Mouse (Mus musculus) stomach, postnatal 0 days (tissue): ENCODE measurements around the gene Gstp3. TPM values are rescaled to one million over a fixed set of nuclear protein-coding genes. Genes with fewer than 3 reads are reported as not detected.

ENCODE experiments used
- ATAC-seq: fragments of 200-750 bp; cut with Nextera tagmentation; 2 replicates; pipeline ENCODE4 v1.8.0; 2017; ENCODE audit not compliant: low FRiP score, low TSS enrichment
- DNase-seq: peaks from one replicate; pipeline ENCODE4 v3.0.0-alpha.2; 2016; ENCODE audit warnings: low spot score
- H3K27ac ChIP-seq: fragments of 300-500 bp; sonication (generic); replicated peaks from 2 replicates; pipeline ENCODE4 v1.5.1; 2014; ENCODE audit warnings: mild to moderate bottlenecking, control low read depth
- H3K27me3 ChIP-seq: fragments of 300-500 bp; sonication (generic); 2 replicates; pipeline ENCODE4 v1.6.1; 2014; ENCODE audit warnings: low read length; ENCODE audit not compliant: control insufficient read depth, insufficient read depth
- H3K36me3 ChIP-seq: fragments of 300-500 bp; sonication (generic); 2 replicates; pipeline ENCODE4 v1.6.1; 2014; ENCODE audit warnings: low read length, mixed read lengths; ENCODE audit not compliant: control insufficient read depth, insufficient read depth
- H3K4me1 ChIP-seq: fragments of 300-500 bp; sonication (generic); replicated peaks from 2 replicates; pipeline ENCODE4 v1.6.1; 2014; ENCODE audit warnings: antibody characterized with exemption; ENCODE audit not compliant: control insufficient read depth, insufficient read depth
- H3K4me2 ChIP-seq: fragments of 300-500 bp; sonication (generic); replicated peaks from 2 replicates; pipeline ENCODE4 v1.6.1; 2014; ENCODE audit warnings: low read depth, mild to moderate bottlenecking, control low read depth, moderate library complexity
- H3K4me3 ChIP-seq: fragments of 300-500 bp; sonication (generic); 2 replicates; pipeline ENCODE4 v1.5.1; 2014; ENCODE audit warnings: low read depth, low read length, control low read depth
- H3K9ac ChIP-seq: fragments of 300-500 bp; sonication (generic); 2 replicates; pipeline ENCODE4 v1.6.1; 2014; ENCODE audit warnings: mild to moderate bottlenecking, low read length, control low read depth, mixed read lengths
- H3K9me3 ChIP-seq: fragments of 300-500 bp; sonication (generic); 2 replicates; pipeline ENCODE4 v1.6.1; 2016; ENCODE audit warnings: low read length; ENCODE audit not compliant: control insufficient read depth
- CTCF ChIP-seq: IDR thresholded peaks from 2 replicates; pipeline ENCODE4 v1.5.1; 2016; ENCODE audit warnings: antibody characterized with exemption, low read depth, mild to moderate bottlenecking, moderate library complexity
- EP300 ChIP-seq: optimal IDR thresholded peaks from 2 replicates; pipeline ENCODE3; 2016; ENCODE audit warnings: antibody characterized with exemption
- WGBS: fragments of 180-500 bp; shearing (Covaris S2); extraction: QIAGEN DNeasy Blood & Tissue Kit; methylation state at CpG from one replicate; pipeline ENCODE4 v1.1.7; 2014; 5-methylcytosine and 5-hydroxymethylcytosine counted together
- polyA plus RNA-seq: library from polyadenylated mRNA; unstranded; fragments of >200 nt; fragmentation: Nextera tagmentation; extraction: Ambion mirVana; gene quantifications from 2 replicates; pipeline ENCODE4 v1.2.1, GENCODE M21; 2015

The Gstp3 gene
- polyA plus RNA-seq, 1 experiment from 2014 or later = 9.7 TPM

- H3K9me3 ChIP-seq = no peaks in the 10 kb centered on the region
- ATAC-seq = no peak
- H3K4me1 ChIP-seq = no peaks in the 10 kb centered on the region
- H3K27ac ChIP-seq = no peak within 1 kb of the TSS
- H3K4me3 ChIP-seq = no peak within 1 kb of the TSS
- no peaks in the 10 kb centered on the region for H3K36me3 ChIP-seq
- no peak within 1 kb of the TSS for H3K9ac ChIP-seq
- no peaks in the 10 kb centered on the region for H3K27me3 ChIP-seq
- no peak for DNase-seq
- 71% methylated on average over 3 of the region's 3 CpGs for WGBS
- no peak within 1 kb of the TSS for H3K4me2 ChIP-seq
- TF ChIP-seq EP300 (no peak), CTCF (no peak)
These were observed 22.0 kb upstream of the Gstp3 start, which contains the start of gene Cabp2 for GRCm38 (mm10) chr19:4081394-4081793. TSS of gene Cabp2 (plus strand) at chr19:4081578.

- no peak overlapping the region for H3K9ac ChIP-seq
- TF ChIP-seq EP300 (no peak), CTCF (peak; percentile 49)
- no peaks in the 10 kb centered on the region for H3K4me1 ChIP-seq
- H3K27me3 ChIP-seq = no peaks in the 10 kb centered on the region
- H3K9me3 ChIP-seq = no peaks in the 10 kb centered on the region
- H3K4me3 ChIP-seq = no peak overlapping the region
- 58% methylated on average over 8 of the region's 8 CpGs for WGBS
- H3K27ac ChIP-seq = no peak overlapping the region
- DNase-seq (no peak), ATAC-seq (no peak)
- no peaks in the 10 kb centered on the region for H3K36me3 ChIP-seq
- no peak overlapping the region for H3K4me2 ChIP-seq
These were observed 21.2 kb upstream of the Gstp3 start for GRCm38 (mm10) chr19:4080511-4081009.

- Histone ChIP-seq H3K36me3 (no peaks in the 10 kb centered on the region), H3K27ac (no peak overlapping the region), H3K9ac (no peak overlapping the region), H3K4me2 (no peak overlapping the region), H3K4me1 (no peaks in the 10 kb centered on the region), H3K9me3 (no peaks in the 10 kb centered on the region), H3K4me3 (no peak overlapping the region), H3K27me3 (no peaks in the 10 kb centered on the region)
- no peak for TF ChIP-seq EP300
- TF ChIP-seq CTCF = no peak
- no peak for ATAC-seq
- no peak for DNase-seq
- 62% methylated on average over 1 of the region's 1 CpGs for WGBS
These were observed 20.2 kb upstream of the Gstp3 start for GRCm38 (mm10) chr19:4079594-4079993.

GRCm38 (mm10) chr19:4075531-4075930, 16.2 kb upstream of the Gstp3 start:
- ATAC-seq (no peak), DNase-seq (no peak)
- no peak overlapping the region for H3K27ac ChIP-seq
- WGBS = 89% methylated on average over 1 of the region's 1 CpGs
- no peak overlapping the region for H3K4me2 ChIP-seq
- no peaks in the 10 kb centered on the region for H3K27me3 ChIP-seq
- no peak overlapping the region for H3K4me3 ChIP-seq
- no peaks in the 10 kb centered on the region for H3K4me1 ChIP-seq
- H3K36me3 ChIP-seq = no peaks in the 10 kb centered on the region
- H3K9me3 ChIP-seq = no peaks in the 10 kb centered on the region
- TF ChIP-seq CTCF (no peak), EP300 (no peak)
- no peak overlapping the region for H3K9ac ChIP-seq

- no peaks in the 10 kb centered on the region for H3K27me3 ChIP-seq
These were observed 13.5 kb upstream of the Gstp3 start for GRCm38 (mm10) chr19:4072706-4073424.

GRCm38 (mm10) chr19:4071406-4071805, 12.0 kb upstream of the Gstp3 start:
- Histone ChIP-seq H3K9me3 (no peaks in the 10 kb centered on the region), H3K27ac (no peak overlapping the region), H3K9ac (no peak overlapping the region), H3K27me3 (no peaks in the 10 kb centered on the region), H3K36me3 (no peaks in the 10 kb centered on the region), H3K4me3 (no peak overlapping the region), H3K4me2 (no peak overlapping the region), H3K4me1 (no peaks in the 10 kb centered on the region)
- 95% methylated on average over 6 of the region's 6 CpGs for WGBS
- DNase-seq (no peak), ATAC-seq (no peak)
- TF ChIP-seq CTCF (no peak), EP300 (no peak)

More at GRCm38 (mm10) chr19:4072706-4073424, 13.5 kb upstream of the Gstp3 start:
- Histone ChIP-seq H3K4me3 (no peak overlapping the region), H3K4me2 (no peak overlapping the region), H3K27ac (no peak overlapping the region), H3K9ac (no peak overlapping the region), H3K36me3 (no peaks in the 10 kb centered on the region), H3K4me1 (no peaks in the 10 kb centered on the region), H3K9me3 (no peaks in the 10 kb centered on the region)
- ATAC-seq (no peak), DNase-seq (no peak)
- WGBS = 84% methylated on average over 6 of the region's 6 CpGs
- TF ChIP-seq CTCF = no peak
- TF ChIP-seq EP300 = no peak
